Mouse (Mus musculus): Measurements from ENCODE around the gene Farp1. TPM values are rescaled to one million over a fixed set of nuclear protein-coding genes. Genes with fewer than 3 reads are reported as not detected.

Gene Farp1
- polyA plus RNA-seq, 1 experiment from 2014 or later = 34.2 TPM

DNA sequence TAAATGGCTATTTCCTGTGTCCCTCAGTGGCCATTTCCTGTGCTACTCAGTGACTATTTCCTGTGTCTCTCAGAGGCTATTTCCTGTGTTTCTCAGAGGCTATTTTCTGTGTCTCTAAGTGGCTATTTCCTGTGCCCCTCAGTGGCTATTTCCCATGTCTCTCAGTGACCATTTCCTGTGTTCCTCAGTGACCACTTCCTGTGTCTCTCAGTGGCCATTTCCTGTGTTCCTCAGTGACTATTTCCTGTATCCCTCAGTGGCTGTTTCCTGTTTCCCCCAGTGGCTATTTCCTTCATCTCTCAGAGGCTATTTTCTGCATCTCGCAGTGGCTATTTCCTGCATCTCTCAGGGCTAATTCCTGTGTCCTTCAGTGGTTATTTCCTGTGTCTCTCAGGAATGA lies 129.9 kb downstream of the Farp1 start:
- no peak overlapping the region for H3K9ac ChIP-seq (ENCODE audit: low read depth, low read length)
- H3K27ac ChIP-seq (replicated peaks; ENCODE audit: low read depth, low read length) = peak overlapping the region; percentile 28; the same call in 1 of the 2 replicates
- no peak overlapping the region for H3K4me2 ChIP-seq (ENCODE audit: low read depth, low read length)
- DNase-seq (ENCODE audit: low spot score) = no peak
- no peaks in the 10 kb centered on the region for H3K27me3 ChIP-seq (replicated peaks; ENCODE audit: control insufficient read depth, insufficient read depth, low read length)
- WGBS = 78% methylated on average over 1 of the region's 1 CpGs
- ATAC-seq (ENCODE audit: low read depth) = no peak
- H3K36me3 ChIP-seq (ENCODE audit: control insufficient read depth, insufficient read depth, low read length) = no peaks in the 10 kb centered on the region
- no peaks in the 10 kb centered on the region for H3K9me3 ChIP-seq (ENCODE audit: control insufficient read depth, low read length)
- H3K4me1 ChIP-seq (ENCODE audit: control insufficient read depth, insufficient read depth, low read length) = peaks cover 7% of the 10 kb centered on the region; the same call in 1 of the 2 replicates
- no peak overlapping the region for H3K4me3 ChIP-seq (ENCODE audit: low read depth, low read length)

DNA sequence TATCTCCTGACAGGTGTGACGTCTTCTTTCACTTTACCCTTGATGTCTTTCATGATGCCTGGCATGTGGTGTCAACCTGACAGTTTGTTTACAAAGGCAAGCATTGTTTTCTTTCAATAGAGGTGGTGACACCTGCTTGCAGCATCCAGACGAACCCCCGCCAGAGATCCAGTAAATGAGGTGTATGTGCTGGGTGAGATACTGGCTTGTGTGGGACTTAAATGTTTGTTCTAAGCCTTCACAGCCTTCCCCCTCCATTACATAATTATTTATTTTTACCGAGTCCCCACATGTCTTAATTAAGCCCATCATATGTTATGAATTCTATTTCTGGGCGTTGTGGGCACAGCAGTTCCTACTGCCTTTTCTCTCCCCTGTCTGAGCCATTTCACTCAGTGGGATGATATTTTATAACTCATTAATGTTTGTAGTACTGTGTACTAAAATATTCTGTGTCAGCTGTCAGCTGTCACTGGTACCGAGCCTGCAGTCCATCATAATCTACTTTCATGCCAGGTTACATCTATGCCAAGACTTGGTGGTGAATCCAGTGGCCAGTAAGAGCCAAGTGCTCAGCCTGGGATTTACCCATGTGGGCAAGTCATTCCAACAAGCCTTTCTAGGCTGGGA lies 130.5 kb downstream of the Farp1 start:
- Histone ChIP-seq H3K27me3 (replicated peaks; ENCODE audit: control insufficient read depth, insufficient read depth, low read length) (no peaks in the 10 kb centered on the region), H3K27ac (replicated peaks; ENCODE audit: low read depth, low read length) (peak overlapping the region; percentile 28; the same call in 1 of the 2 replicates), H3K4me1 (ENCODE audit: control insufficient read depth, insufficient read depth, low read length) (peaks cover 11% of the 10 kb centered on the region), H3K4me3 (ENCODE audit: low read depth, low read length) (no peak overlapping the region), H3K9me3 (ENCODE audit: control insufficient read depth, low read length) (no peaks in the 10 kb centered on the region), H3K4me2 (ENCODE audit: low read depth, low read length) (no peak overlapping the region), H3K36me3 (ENCODE audit: control insufficient read depth, insufficient read depth, low read length) (no peaks in the 10 kb centered on the region), H3K9ac (ENCODE audit: low read depth, low read length) (no peak overlapping the region)
- ATAC-seq (ENCODE audit: low read depth) (no peak), DNase-seq (ENCODE audit: low spot score) (no peak)
- WGBS = 57% methylated on average over 6 of the region's 6 CpGs

GRCm38 (mm10) chr14:121166038-121166436 lies 131.0 kb downstream of the Farp1 start:
- H3K4me1 ChIP-seq (ENCODE audit: control insufficient read depth, insufficient read depth, low read length) = peaks cover 13% of the 10 kb centered on the region

GRCm38 (mm10) chr14:121168716-121169115 lies 133.7 kb downstream of the Farp1 start:
- H3K9ac ChIP-seq (ENCODE audit: low read depth, low read length) = no peak overlapping the region
- no peak overlapping the region for H3K27ac ChIP-seq (replicated peaks; ENCODE audit: low read depth, low read length)
- no peak for ATAC-seq (ENCODE audit: low read depth)
- no peak overlapping the region for H3K4me3 ChIP-seq (ENCODE audit: low read depth, low read length)
- peaks cover 28% of the 10 kb centered on the region for H3K4me1 ChIP-seq (ENCODE audit: control insufficient read depth, insufficient read depth, low read length)
- no peaks in the 10 kb centered on the region for H3K27me3 ChIP-seq (replicated peaks; ENCODE audit: control insufficient read depth, insufficient read depth, low read length)
- no peak overlapping the region for H3K4me2 ChIP-seq (ENCODE audit: low read depth, low read length)
- 49% methylated on average over 3 of the region's 3 CpGs for WGBS
- no peaks in the 10 kb centered on the region for H3K9me3 ChIP-seq (ENCODE audit: control insufficient read depth, low read length)
- DNase-seq (ENCODE audit: low spot score) = no peak
- H3K36me3 ChIP-seq (ENCODE audit: control insufficient read depth, insufficient read depth, low read length) = 0 out of 2 replicates have a peak, but pooled peaks cover 3% of the 10 kb centered on the region

More at GRCm38 (mm10) chr14:121166038-121166436, 131.0 kb downstream of the Farp1 start:
- 78% methylated on average over 6 of the region's 7 CpGs for WGBS
- no peak for DNase-seq (ENCODE audit: low spot score)
- H3K36me3 ChIP-seq (ENCODE audit: control insufficient read depth, insufficient read depth, low read length) = no peaks in the 10 kb centered on the region
- H3K4me2 ChIP-seq (ENCODE audit: low read depth, low read length) = no peak overlapping the region
- no peaks in the 10 kb centered on the region for H3K9me3 ChIP-seq (ENCODE audit: control insufficient read depth, low read length)
- no peak overlapping the region for H3K9ac ChIP-seq (ENCODE audit: low read depth, low read length)
- no peak overlapping the region for H3K4me3 ChIP-seq (ENCODE audit: low read depth, low read length)
- H3K27me3 ChIP-seq (replicated peaks; ENCODE audit: control insufficient read depth, insufficient read depth, low read length) = no peaks in the 10 kb centered on the region
- no peak for ATAC-seq (ENCODE audit: low read depth)
- no peak overlapping the region for H3K27ac ChIP-seq (replicated peaks; ENCODE audit: low read depth, low read length)

DNA sequence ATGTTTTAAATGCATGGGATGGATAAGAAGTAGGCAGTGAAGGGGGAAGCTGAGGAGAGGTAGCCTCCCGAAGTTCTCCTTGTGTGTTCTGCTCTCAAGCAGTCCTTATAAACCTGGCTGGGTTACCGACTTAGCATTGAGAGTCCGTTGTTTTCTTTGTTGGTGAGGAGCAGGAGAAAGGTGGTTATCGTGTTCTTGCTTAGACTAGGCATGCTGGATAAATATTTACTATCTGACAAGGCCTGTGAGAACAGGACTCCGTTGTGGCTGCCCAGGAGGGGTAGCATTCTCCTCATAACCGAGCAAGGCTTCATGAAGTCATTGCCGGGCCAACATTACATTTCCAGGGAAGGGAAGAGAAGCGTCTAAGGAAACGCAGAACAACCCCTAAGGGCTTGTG lies 135.3 kb downstream of the Farp1 start:
- Histone ChIP-seq H3K9ac (ENCODE audit: low read depth, low read length) (no peak overlapping the region), H3K4me3 (ENCODE audit: low read depth, low read length) (no peak overlapping the region), H3K4me1 (ENCODE audit: control insufficient read depth, insufficient read depth, low read length) (peaks cover 25% of the 10 kb centered on the region), H3K27ac (replicated peaks; ENCODE audit: low read depth, low read length) (peak overlapping the region; percentile 34; the same call in 1 of the 2 replicates), H3K27me3 (replicated peaks; ENCODE audit: control insufficient read depth, insufficient read depth, low read length) (no peaks in the 10 kb centered on the region), H3K9me3 (ENCODE audit: control insufficient read depth, low read length) (no peaks in the 10 kb centered on the region), H3K36me3 (ENCODE audit: control insufficient read depth, insufficient read depth, low read length) (0 out of 2 replicates have a peak, but pooled peaks cover 3% of the 10 kb centered on the region), H3K4me2 (ENCODE audit: low read depth, low read length) (no peak overlapping the region)
- WGBS = 61% methylated on average over 9 of the region's 9 CpGs
- ATAC-seq (ENCODE audit: low read depth) (no peak), DNase-seq (ENCODE audit: low spot score) (no peak)

GRCm38 (mm10) chr14:121172065-121173036 lies 137.4 kb downstream of the Farp1 start:
- H3K4me2 ChIP-seq (ENCODE audit: low read depth, low read length) = peak overlapping the region; percentile 23

DNA sequence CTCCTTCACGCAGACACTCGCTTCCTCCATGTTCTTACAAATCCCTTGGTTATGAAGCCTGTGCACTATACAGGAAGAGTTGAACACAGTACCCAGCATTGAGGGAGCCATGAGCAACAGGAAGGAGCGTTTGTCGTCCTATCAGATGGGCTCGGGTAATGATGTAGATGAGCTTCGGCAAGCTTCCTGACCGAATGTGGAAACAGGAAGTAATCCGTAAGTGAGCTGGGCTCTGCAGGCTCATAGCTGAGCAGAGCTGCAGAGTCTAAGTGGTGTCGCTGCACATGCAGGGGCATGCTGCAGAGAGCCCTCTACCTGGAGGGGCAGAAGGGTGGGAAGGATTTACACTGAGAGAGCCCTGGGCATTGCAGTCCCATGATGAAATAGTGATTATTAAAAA lies 140.4 kb downstream of the Farp1 start:
- Histone ChIP-seq H3K27me3 (replicated peaks; ENCODE audit: control insufficient read depth, insufficient read depth, low read length) (no peaks in the 10 kb centered on the region), H3K4me1 (ENCODE audit: control insufficient read depth, insufficient read depth, low read length) (peaks cover 18% of the 10 kb centered on the region), H3K9ac (ENCODE audit: low read depth, low read length) (no peak overlapping the region), H3K4me2 (ENCODE audit: low read depth, low read length) (no peak overlapping the region), H3K36me3 (ENCODE audit: control insufficient read depth, insufficient read depth, low read length) (0 out of 2 replicates have a peak, but pooled peaks cover 3% of the 10 kb centered on the region), H3K4me3 (ENCODE audit: low read depth, low read length) (no peak overlapping the region), H3K27ac (replicated peaks; ENCODE audit: low read depth, low read length) (no peak overlapping the region), H3K9me3 (ENCODE audit: control insufficient read depth, low read length) (no peaks in the 10 kb centered on the region)
- WGBS = 65% methylated on average over 9 of the region's 9 CpGs
- ATAC-seq (ENCODE audit: low read depth) (no peak), DNase-seq (ENCODE audit: low spot score) (peak; percentile 29)

More at GRCm38 (mm10) chr14:121172065-121173036, 137.4 kb downstream of the Farp1 start:
- H3K27ac ChIP-seq (replicated peaks; ENCODE audit: low read depth, low read length) = peak overlapping the region; percentile 53
- no peaks in the 10 kb centered on the region for H3K9me3 ChIP-seq (ENCODE audit: control insufficient read depth, low read length)
- peak; percentile 63 for DNase-seq (ENCODE audit: low spot score)
- 0 out of 2 replicates have a peak, but pooled peaks cover 3% of the 10 kb centered on the region for H3K36me3 ChIP-seq (ENCODE audit: control insufficient read depth, insufficient read depth, low read length)
- ATAC-seq (ENCODE audit: low read depth) = peak; percentile 56
- no peak overlapping the region for H3K9ac ChIP-seq (ENCODE audit: low read depth, low read length)
- H3K4me3 ChIP-seq (ENCODE audit: low read depth, low read length) = no peak overlapping the region
- H3K27me3 ChIP-seq (replicated peaks; ENCODE audit: control insufficient read depth, insufficient read depth, low read length) = no peaks in the 10 kb centered on the region
- peaks cover 25% of the 10 kb centered on the region for H3K4me1 ChIP-seq (ENCODE audit: control insufficient read depth, insufficient read depth, low read length)
- WGBS = 42% methylated on average over 19 of the region's 19 CpGs

- Histone ChIP-seq H3K36me3 (ENCODE audit: control insufficient read depth, insufficient read depth, low read length) (0 out of 2 replicates have a peak, but pooled peaks cover 3% of the 10 kb centered on the region), H3K9ac (ENCODE audit: low read depth, low read length) (no peak overlapping the region), H3K4me3 (ENCODE audit: low read depth, low read length) (no peak overlapping the region), H3K27ac (replicated peaks; ENCODE audit: low read depth, low read length) (no peak overlapping the region), H3K4me2 (ENCODE audit: low read depth, low read length) (no peak overlapping the region), H3K27me3 (replicated peaks; ENCODE audit: control insufficient read depth, insufficient read depth, low read length) (no peaks in the 10 kb centered on the region), H3K4me1 (ENCODE audit: control insufficient read depth, insufficient read depth, low read length) (peaks cover 15% of the 10 kb centered on the region), H3K9me3 (ENCODE audit: control insufficient read depth, low read length) (no peaks in the 10 kb centered on the region)
- no peak for DNase-seq (ENCODE audit: low spot score)
- WGBS = 56% methylated on average over 4 of the region's 4 CpGs
- ATAC-seq (ENCODE audit: low read depth) = no peak
These were observed 140.9 kb downstream of the Farp1 start for GRCm38 (mm10) chr14:121175861-121176260.
